Mouse (Mus musculus): ENCODE data around the gene Rbm45.

Rbm45 gene

GRCm38 (mm10) chr2:76369821-76370655 lies at the start of gene Rbm45:
Gene Rbm45 (plus strand): TSS chr2:76369984.
- DNase-seq (ENCODE audit: low read depth), result peak; percentile 92

DNA sequence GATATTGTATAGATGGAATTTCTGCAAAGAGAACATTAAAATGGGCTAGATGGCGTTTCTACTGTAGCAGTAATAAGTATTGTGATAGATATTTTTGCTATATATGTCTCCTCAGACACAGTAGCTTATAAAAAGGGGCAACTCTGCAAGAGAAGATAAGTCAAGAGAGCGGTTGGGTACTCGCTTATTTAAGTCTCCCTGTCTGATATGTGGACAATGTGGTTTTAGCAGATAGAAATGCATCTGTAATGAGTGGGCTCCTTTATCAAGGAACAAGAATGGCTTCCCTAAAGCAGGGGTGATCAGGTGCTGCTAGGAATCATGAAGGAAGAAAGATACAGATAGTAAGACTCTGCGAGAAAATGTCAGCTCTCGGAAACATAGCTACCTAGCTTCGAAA lies 49.4 kb upstream of the Rbm45 start:
- no peak for DNase-seq (ENCODE audit: low read depth)

DNA sequence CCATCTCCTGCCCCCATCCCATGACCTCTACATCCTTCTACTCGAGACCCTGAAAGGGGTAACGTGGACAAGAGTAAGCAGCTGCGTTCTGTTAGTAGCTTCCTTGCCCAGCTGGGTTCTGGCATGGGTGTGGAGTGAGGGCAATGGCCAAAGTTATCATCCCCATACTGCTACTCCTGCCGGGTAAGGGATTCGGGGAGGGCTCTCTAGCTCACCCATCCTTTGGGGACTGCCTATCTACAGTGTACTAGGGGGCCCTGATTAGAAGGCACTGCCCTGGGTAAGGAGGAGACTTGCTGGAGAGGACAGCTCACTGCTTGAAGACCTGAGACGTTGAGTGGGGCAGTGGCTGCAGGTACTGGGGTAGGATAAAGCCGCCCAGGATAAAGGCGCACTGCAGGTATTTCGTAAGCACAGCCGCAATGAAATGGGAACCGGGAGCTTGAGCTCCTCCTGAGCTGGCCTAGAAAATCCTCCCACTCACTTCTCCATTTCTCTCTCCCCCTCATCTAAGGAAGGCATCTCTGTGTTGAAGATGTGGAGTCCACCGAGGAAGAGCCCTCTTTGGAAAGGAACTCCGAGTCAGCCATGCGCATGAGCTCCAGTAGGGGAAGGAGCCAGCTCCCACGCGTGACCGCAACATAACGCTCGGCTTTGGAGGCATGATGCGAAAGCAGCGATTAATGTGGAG lies 46.5 kb upstream of the Rbm45 start:
- no peak for DNase-seq (ENCODE audit: low read depth)

GRCm38 (mm10) chr2:76324463-76324862 lies 45.3 kb upstream of the Rbm45 start:
- no peak for DNase-seq (ENCODE audit: low read depth)

DNA sequence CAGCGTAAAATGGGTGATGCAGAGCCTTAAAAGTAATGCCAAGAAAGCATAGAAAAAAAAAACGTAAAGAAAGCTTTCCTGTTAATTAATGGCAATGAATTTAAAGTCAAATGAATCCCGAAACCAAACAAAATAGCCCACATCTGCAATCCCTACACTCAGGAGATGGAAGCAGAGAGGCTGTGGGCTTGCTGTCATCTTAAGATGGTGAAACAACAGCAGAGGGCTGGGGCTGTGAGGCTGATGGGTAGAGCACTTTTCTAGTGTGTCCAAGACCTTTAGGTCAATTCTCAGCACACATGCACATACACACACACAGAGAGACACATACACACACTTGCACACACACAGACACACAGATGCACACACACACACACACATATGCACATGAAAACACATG lies 43.6 kb upstream of the Rbm45 start:
- no peak for DNase-seq (ENCODE audit: low read depth)

GRCm38 (mm10) chr2:76330081-76330480 lies 39.7 kb upstream of the Rbm45 start:
- no peak for DNase-seq (ENCODE audit: low read depth)

GRCm38 (mm10) chr2:76332161-76332805 lies 37.5 kb upstream of the Rbm45 start:
- no peak for DNase-seq (ENCODE audit: low read depth)

- peak; percentile 33 for DNase-seq (ENCODE audit: low read depth)
These were observed 35.2 kb upstream of the Rbm45 start for GRCm38 (mm10) chr2:76334596-76334995.

GRCm38 (mm10) chr2:76338215-76339156 lies 31.3 kb upstream of the Rbm45 start, which contains the start of gene Pde11a:
Gene Pde11a (minus strand): TSS chr2:76338774.
- peak; percentile 3 for DNase-seq (ENCODE audit: low read depth)

DNA sequence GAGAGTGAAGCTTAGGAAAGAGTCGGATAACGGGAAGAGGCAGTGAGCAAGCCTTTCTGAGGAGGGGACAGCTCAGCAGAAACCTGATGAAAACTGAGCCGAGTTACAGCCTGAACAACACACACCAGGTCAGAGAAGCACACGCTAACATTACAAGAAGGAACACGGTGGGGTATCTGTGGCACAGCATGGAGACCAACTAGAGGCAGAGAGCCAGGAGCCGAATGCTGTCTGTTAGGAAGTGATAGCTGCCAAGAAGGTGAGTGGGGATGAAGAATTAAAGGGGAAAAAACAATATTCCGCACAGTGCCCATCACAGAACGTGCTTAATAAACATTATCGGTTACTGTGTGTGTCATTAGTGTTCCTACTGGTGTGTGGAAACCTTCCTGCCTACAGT lies 27.6 kb upstream of the Rbm45 start:
- DNase-seq (ENCODE audit: low read depth), result no peak

- DNase-seq (ENCODE audit: low read depth), result no peak
These were observed 21.9 kb upstream of the Rbm45 start for GRCm38 (mm10) chr2:76347839-76348238.

DNA sequence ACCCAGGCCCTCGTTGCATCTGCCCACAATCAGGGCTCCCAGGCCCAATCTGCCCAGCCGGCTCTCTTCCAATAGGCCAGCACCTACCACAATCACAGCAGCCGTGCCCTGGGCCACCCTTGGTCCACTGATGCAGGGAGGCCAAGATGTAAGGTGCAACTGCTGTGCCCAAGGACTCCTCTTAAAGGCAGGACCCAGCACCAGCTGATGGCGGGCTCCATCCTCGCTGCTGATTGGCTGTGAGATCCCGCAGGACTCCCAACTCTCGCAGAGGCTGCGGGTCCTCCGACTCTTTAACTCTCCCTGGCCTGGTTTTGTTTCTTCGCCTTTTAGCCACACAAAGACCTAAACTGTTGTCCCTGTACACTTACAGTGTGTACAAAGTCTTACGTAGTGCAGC lies 9.6 kb upstream of the Rbm45 start, which contains the start of gene Cyct:
Gene Cyct (minus strand): TSS at position 225 of the 400 bp plus-strand sequence.
- no peak for DNase-seq (ENCODE audit: low read depth)

DNA sequence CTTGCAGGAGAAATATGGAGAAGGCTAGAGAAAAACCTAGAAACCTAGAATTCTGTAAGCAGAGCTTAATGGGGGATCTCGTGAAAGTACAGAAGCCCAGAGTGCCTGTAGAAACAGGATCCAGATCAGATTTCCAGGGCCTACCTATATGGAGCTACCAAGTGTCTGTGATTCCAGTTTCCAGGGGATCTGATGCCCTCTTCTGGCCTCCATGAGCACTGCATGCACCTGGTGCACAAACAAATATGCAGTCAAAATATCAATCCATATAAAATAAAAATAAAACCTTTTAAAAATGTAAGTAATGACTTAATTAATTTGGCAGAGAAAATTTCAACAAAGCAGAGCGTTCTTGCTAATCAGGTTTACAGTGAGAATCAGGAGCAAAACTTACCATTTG lies 7.7 kb upstream of the Rbm45 start:
- DNase-seq (ENCODE audit: low read depth), result no peak

- no peak for DNase-seq (ENCODE audit: low read depth)
These were observed 4.0 kb upstream of the Rbm45 start for GRCm38 (mm10) chr2:76365811-76366210.

DNA sequence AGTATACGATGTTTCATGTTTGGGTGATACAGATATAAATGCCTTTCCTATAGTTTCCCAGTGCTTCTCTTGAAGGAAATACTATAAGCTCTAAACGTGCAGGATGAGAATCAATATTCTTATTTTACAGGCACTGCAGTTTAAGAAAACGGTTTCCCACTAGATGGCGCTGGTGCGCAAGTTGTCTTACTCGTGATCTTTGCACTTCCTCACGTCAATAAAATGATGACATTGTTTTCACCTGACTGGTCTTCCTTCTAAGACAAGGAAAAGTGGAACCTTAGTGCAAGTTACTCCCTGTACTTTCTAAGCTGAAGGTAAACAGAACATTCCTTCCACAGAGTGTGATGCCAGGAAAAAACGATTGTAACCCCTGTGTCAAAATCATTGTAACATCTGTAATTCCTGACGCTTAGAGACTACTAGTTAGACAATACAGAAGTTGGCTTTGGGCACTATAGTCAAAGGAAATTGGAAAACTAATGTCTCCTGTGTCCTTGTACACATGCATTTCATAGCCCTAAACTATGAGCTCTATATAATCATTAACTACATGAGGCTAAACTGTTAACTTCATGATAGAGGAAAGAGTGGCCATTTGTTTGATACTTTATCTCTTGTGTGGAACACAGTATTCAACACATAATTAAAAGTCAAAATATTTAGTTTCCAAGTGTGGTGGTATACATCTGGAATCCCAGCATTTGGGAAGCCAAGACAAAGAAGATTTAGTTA lies 2.4 kb upstream of the Rbm45 start:
- peak; percentile 92 for DNase-seq (ENCODE audit: low read depth)

DNA sequence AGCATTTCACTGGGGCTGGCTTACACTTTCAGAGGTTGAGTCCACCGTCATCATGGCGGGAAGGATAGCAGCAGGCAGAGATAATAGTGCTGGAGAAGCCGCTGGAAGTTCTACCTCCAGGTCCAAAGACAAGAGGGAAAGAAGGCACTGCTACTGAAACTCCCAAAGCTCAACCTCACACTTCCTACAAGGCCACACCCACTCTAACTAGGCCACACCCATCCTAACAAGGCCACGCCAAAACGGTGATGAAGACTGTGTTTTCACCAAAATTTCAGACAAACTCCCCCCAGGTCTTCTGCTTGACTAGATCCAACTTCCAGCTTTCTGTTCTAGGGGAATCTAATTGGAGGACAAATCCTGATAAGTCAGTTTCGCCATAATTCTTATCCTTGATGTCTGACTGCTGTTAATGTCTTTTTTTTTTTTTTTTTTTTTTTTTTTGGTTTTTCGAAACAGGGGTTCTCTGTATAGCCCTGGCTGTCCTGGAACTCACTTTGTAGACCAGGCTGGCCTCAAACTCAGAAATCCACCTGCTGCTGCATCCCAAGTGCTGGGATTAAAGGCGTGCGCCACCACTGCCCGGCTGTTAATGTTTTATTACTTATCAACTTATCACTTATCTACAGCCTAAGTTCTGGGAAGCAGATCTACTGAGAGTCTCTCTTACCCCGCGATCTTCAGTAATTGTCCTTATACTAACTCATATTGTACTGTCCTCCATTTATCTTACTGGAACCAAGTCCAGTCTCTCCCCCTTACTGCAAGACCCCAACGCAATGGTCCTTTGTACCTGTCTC lies 723 bp upstream of the Rbm45 start:
- peak; percentile 26 for DNase-seq (ENCODE audit: low read depth)

- no peak for DNase-seq (ENCODE audit: low read depth)
These were observed 805 bp downstream of the Rbm45 start for GRCm38 (mm10) chr2:76370656-76370922.

GRCm38 (mm10) chr2:76372244-76372643 lies 2.5 kb downstream of the Rbm45 start:
- DNase-seq (ENCODE audit: low read depth), result no peak

GRCm38 (mm10) chr2:76374544-76375206 lies 4.9 kb downstream of the Rbm45 start:
- DNase-seq (ENCODE audit: low read depth), result no peak

DNA sequence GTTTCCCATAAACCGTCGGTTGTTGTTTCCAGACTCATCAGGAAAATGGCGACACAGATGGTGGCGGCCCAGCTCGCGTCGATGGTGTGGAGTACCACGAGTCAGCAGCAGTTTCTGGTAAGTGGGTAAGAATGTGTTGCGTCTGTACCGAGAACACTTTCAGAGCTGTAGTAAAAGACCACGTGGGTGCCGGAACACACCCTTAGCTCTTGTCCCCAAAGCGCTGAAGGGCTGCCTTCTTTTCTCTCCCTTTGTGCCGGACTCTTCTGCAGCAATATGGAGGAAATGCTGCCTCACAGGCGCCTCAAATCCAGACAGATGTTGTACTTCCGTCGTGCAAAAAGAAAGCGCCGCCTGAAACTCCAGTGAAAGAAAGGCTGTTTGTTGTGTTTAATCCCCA lies 8.9 kb downstream of the Rbm45 start:
- DNase-seq (ENCODE audit: low read depth), result no peak

Measured in naive thymus-derived CD4-positive, alpha-beta T cell, adult 2 months (primary cell).